In the genomic region with DNA sequence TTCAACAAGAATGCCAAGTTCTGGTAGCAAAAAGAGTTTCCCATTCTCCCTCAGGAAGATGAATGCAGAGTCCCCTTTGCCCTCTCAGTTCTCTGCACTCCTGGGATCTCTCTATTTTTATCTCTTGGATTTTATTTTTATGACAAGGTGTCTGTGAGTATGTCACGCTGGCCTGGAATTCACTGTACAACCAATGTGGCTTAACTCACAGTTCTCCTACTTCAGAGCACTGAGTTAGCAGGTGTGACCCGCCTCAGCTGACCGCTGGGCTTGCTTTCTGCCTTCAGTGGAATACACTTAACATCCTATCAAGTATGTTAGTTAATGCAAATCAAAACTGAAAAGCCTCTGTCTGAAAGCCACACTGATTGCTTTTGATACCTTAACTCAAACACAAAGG, we compare ENCODE assay signal across 17 mouse cellular contexts. TPM values are rescaled to one million over a fixed set of nuclear protein-coding genes. Genes with fewer than 3 reads are reported as not detected.
A peak's percentile ranks its signal among the peaks of the same experiment; 100 is the strongest.
DNase-seq lines count a peak whose midpoint lies in the region; ATAC-seq and TF ChIP-seq lines count a peak whose summit lies in the region.
"Had no signal": no experiment of that assay in that cellular context is flagged by ENCODE, and none has a peak within 500 bp of the region (broad histone marks: within the 10 kb centered on the region; RNA-seq: fewer than 3 reads in every experiment).

No protein-coding gene starts in this region.

- 43% methylated on average over 3 of the region's 3 CpGs for WGBS in heart, adult 2 months
- WGBS in heart, embryonic 15.5 days, result 39% methylated on average over 3 of the region's 3 CpGs
- WGBS in heart, embryonic 12.5 days, result 48% methylated on average over 3 of the region's 3 CpGs
- 51% methylated on average over 3 of the region's 3 CpGs for WGBS in heart, embryonic 16.5 days

- TF ChIP-seq EP300 in heart, adult 2 months (IDR thresholded peaks at IDR 0.05; ENCODE audit: insufficient read depth, low read depth, low read length), result 0 out of 2 replicates have a peak, but pooled peaks have one; percentile 23

- H3K36me3 ChIP-seq in heart, adult 2 months (ENCODE audit: control insufficient read depth, insufficient read depth, low read length), result no peaks in the 10 kb centered on the region
- no peaks in the 10 kb centered on the region for H3K36me3 ChIP-seq in heart, embryonic 15.5 days
- H3K36me3 ChIP-seq in heart, embryonic 12.5 days, result no peaks in the 10 kb centered on the region
- no peaks in the 10 kb centered on the region for H3K36me3 ChIP-seq in heart, embryonic 16.5 days (ENCODE audit: control insufficient read depth, insufficient read depth)
- H3K36me3 ChIP-seq: embryonic facial prominence, embryonic 10.5 days; forebrain, embryonic 15.5 days; hindbrain, embryonic 12.5 days had no signal

- ATAC-seq in heart, embryonic 15.5 days (replicated peaks; ENCODE audit: insufficient number of reproducible peaks, insufficient read depth, low FRiP score, low read depth), result peak; percentile 60; the same call in 1 of the 2 replicates
- ATAC-seq in heart, embryonic 12.5 days (ENCODE audit: insufficient number of reproducible peaks, low FRiP score), result no peak
- peak; percentile 67 for ATAC-seq in heart, embryonic 16.5 days (replicated peaks; ENCODE audit: extremely low read depth, insufficient read depth, low FRiP score)
- ATAC-seq: forebrain, embryonic 15.5 days; hindbrain, embryonic 16.5 days; inflammation-experienced regulatory T-cells, adult 6 months; intestine, postnatal 0 days had no signal

- TF ChIP-seq CTCF in heart, adult 2 months (IDR thresholded peaks at IDR 0.05), result no peak

- H3K4me2 ChIP-seq in heart, embryonic 15.5 days, result no peak overlapping the region
- H3K4me2 ChIP-seq in heart, embryonic 12.5 days, result no peak overlapping the region
- no peak overlapping the region for H3K4me2 ChIP-seq in heart, embryonic 16.5 days (ENCODE audit: low read depth, low read length)
- H3K4me2 ChIP-seq: forebrain, embryonic 15.5 days; hindbrain, embryonic 12.5 days had no signal

- no peak overlapping the region for H3K4me3 ChIP-seq in heart, adult 2 months
- no peak overlapping the region for H3K4me3 ChIP-seq in heart, embryonic 15.5 days
- no peak overlapping the region for H3K4me3 ChIP-seq in heart, embryonic 12.5 days
- H3K4me3 ChIP-seq in heart, embryonic 16.5 days (ENCODE audit: low read length), result no peak overlapping the region
- H3K4me3 ChIP-seq: embryonic facial prominence, embryonic 10.5 days; forebrain, embryonic 15.5 days; hindbrain, embryonic 12.5 days had no signal

- no peaks in the 10 kb centered on the region for H3K27me3 ChIP-seq in heart, adult 2 months (ENCODE audit: control insufficient read depth, insufficient read depth, low read length)
- H3K27me3 ChIP-seq in heart, embryonic 15.5 days, result no peaks in the 10 kb centered on the region
- H3K27me3 ChIP-seq in heart, embryonic 12.5 days (replicated peaks), result no peaks in the 10 kb centered on the region
- H3K27me3 ChIP-seq in heart, embryonic 16.5 days (ENCODE audit: control insufficient read depth, insufficient read depth, low read length), result no peaks in the 10 kb centered on the region
- H3K27me3 ChIP-seq: forebrain, embryonic 15.5 days; hindbrain, embryonic 12.5 days had no signal

- TF ChIP-seq POLR2A in heart, adult 2 months (IDR thresholded peaks at IDR 0.05; ENCODE audit: insufficient read depth, low read depth, low read length), result no peak

- H3K79me2 ChIP-seq in heart, adult 2 months (replicated peaks; ENCODE audit: control insufficient read depth, insufficient read depth, low read length), result no peaks in the 10 kb centered on the region

- H3K4me1 ChIP-seq in heart, adult 2 months (ENCODE audit: control insufficient read depth, insufficient read depth, low read length), result no peaks in the 10 kb centered on the region
- H3K4me1 ChIP-seq in heart, embryonic 15.5 days (replicated peaks), result no peaks in the 10 kb centered on the region
- 0 out of 2 replicates have a peak, but pooled peaks cover 4% of the 10 kb centered on the region for H3K4me1 ChIP-seq in heart, embryonic 12.5 days (replicated peaks)
- H3K4me1 ChIP-seq in heart, embryonic 16.5 days (ENCODE audit: control insufficient read depth, insufficient read depth, low read length), result no peaks in the 10 kb centered on the region
- H3K4me1 ChIP-seq: embryonic facial prominence, embryonic 10.5 days; forebrain, embryonic 15.5 days; hindbrain, embryonic 12.5 days had no signal

- peak in 1 of 2 experiments; percentile 15 for DNase-seq in heart, adult 2 months
- no peak for DNase-seq in heart, postnatal 36 days
- peak; percentile 28 for DNase-seq in ZHBTc4 (ENCODE audit: low read depth, low spot score)
- no peak for DNase-seq in left cerebral cortex, adult 9 months (ENCODE audit: low spot score in 2 of 2)
- DNase-seq: adrenal gland, adult 8-10 months; cerebellum, adult 2 months; gastrocnemius, postnatal 36 days; kidney, adult 8-10 months had no signal

- no peaks in the 10 kb centered on the region for H3K9me3 ChIP-seq in heart, embryonic 15.5 days (replicated peaks)
- H3K9me3 ChIP-seq in heart, embryonic 12.5 days (replicated peaks), result no peaks in the 10 kb centered on the region
- H3K9me3 ChIP-seq in heart, embryonic 16.5 days (replicated peaks; ENCODE audit: control insufficient read depth, low read length), result no peaks in the 10 kb centered on the region
- H3K9me3 ChIP-seq: embryonic facial prominence, embryonic 10.5 days; forebrain, embryonic 15.5 days; hindbrain, embryonic 12.5 days had no signal

- intact Hi-C loops in heart, adult 2 months (cut with DNase I), result no loop called here
- intact Hi-C loops in heart, postnatal 36 days (cut with DNase I), result loop anchor here (5.0 kb wide), 1 partner anchor 1907 kb away; no protein-coding TSS in a partner anchor

- no peak overlapping the region for H3K9ac ChIP-seq in heart, adult 2 months (ENCODE audit: low read depth, low read length)
- H3K9ac ChIP-seq in heart, embryonic 15.5 days, result no peak overlapping the region
- no peak overlapping the region for H3K9ac ChIP-seq in heart, embryonic 12.5 days
- H3K9ac ChIP-seq in heart, embryonic 16.5 days (ENCODE audit: low read length), result no peak overlapping the region
- H3K9ac ChIP-seq: forebrain, embryonic 15.5 days; hindbrain, embryonic 12.5 days had no signal

- H3K27ac ChIP-seq in heart, adult 2 months, result peak overlapping the region; percentile 15; the same call in 1 of the 2 replicates
- peak overlapping the region; percentile 26; the same call in 1 of the 2 replicates for H3K27ac ChIP-seq in heart, embryonic 15.5 days
- H3K27ac ChIP-seq in heart, embryonic 12.5 days (ENCODE audit: poor library complexity, severe bottlenecking), result no peak overlapping the region
- H3K27ac ChIP-seq in heart, embryonic 16.5 days (ENCODE audit: low read length), result no peak overlapping the region
- H3K27ac ChIP-seq: embryonic facial prominence, embryonic 10.5 days; forebrain, embryonic 15.5 days; hindbrain, embryonic 12.5 days had no signal

RNA-seq across cellular contexts. Expression of gene Dut, which starts 27.7 kb away (rescaled TPM):
- 10 to 100 TPM; 27.4 to 27.5 TPM for total RNA-seq in heart, adult 2 months (2021)
- polyA plus RNA-seq in heart, adult 2 months (2012; rRNA removed), result 17.3 and 25.0 TPM in 2 replicates
- 10 to 100 TPM; 25.7 to 28.3 TPM for total RNA-seq in heart, postnatal 36 days (2021)
- polyA plus RNA-seq in heart, embryonic 15.5 days (2015; fragmentation: Nextera tagmentation; extraction: Ambion mirVana), result 99.5 and 102 TPM in 2 replicates
- 137 and 143 TPM in 2 replicates for polyA plus RNA-seq in heart, embryonic 12.5 days (2016; fragmentation: Nextera tagmentation; extraction: Ambion mirVana)
- 108 and 150 TPM in 2 replicates for polyA plus RNA-seq in heart, embryonic 16.5 days (2015; fragmentation: Nextera tagmentation; extraction: Ambion mirVana)

Comparison
In these comparisons a context has a peak if more than half of its experiments do, and no peak if none do; other contexts are left out.
1. H3K27ac ChIP-seq: peak in heart, adult 2 months (single experiment) and heart, embryonic 15.5 days (single experiment); none in heart, embryonic 12.5 days (single experiment) and heart, embryonic 16.5 days (single experiment).